Mouse (Mus musculus): Measurements from ENCODE around the gene C1ra. TPM values are rescaled to one million over a fixed set of nuclear protein-coding genes. Genes with fewer than 3 reads are reported as not detected.
A peak's percentile ranks its signal among the peaks of the same experiment; 100 is the strongest.
"Not testable (repeated sequence)": the region's sequence is repeated elsewhere in the genome, so short reads cannot be mapped to it uniquely, and the experiment has no call there.

The C1ra gene
- total RNA-seq, 2 experiments from 2014 or later = 0.66 to 0.82 TPM

DNA sequence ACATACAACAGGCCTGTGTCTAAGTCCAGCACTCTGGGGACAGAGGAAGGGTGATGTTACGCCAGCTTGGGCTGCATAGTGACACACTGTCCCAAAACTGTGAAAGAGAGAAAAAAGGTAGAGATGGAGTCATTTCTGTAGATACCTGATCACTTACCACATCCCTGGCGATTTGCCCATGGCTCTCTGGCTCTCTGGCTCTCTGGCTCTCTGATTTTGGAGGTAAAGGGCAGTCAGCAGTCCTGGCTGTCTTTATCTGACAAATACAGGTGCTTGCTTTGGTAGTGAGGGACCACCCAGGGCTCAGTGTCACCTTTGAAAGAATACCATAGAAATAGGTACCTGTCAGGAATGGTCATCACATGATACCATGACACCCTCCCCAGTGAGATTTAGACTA lies 29.0 kb downstream of the C1ra start:
- DNase-seq (ENCODE audit: extremely low spot score in 1 of 2, low spot score in 1 of 2) = not testable (repeated sequence)

- DNase-seq (ENCODE audit: extremely low spot score in 1 of 2, low spot score in 1 of 2) = peak; percentile 19 to 73
Measured at GRCm38 (mm10) chr6:124542284-124542683, 30.1 kb downstream of the C1ra start, which contains the start of gene C1s1. TSS of gene C1s1 (minus strand) at chr6:124542359.

GRCm38 (mm10) chr6:124544466-124544865 lies 32.3 kb downstream of the C1ra start:
- DNase-seq (ENCODE audit: extremely low spot score in 1 of 2, low spot score in 1 of 2) = peak in 1 of 2 experiments; percentile 8

DNA sequence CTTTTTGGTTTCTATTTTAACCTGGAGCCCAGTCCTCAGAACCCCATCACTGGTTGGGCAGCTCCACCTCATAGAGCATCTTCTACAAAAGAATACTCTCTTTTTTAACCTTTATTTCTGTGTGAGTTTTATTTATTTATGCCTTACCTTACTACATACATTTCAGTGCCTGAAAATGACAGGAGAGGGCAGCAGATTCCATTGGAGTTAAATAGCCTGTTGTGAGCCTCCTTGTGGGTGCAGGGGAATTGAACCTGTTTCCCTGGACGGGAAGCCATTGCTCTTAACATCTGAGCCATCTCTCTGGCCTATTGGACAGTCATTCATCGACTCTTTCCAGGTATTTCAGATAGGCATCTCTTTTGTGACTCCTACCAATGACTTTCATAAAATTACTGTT lies 33.2 kb downstream of the C1ra start:
- no peak for DNase-seq (ENCODE audit: extremely low spot score in 1 of 2, low spot score in 1 of 2)

- DNase-seq (ENCODE audit: extremely low spot score in 1 of 2, low spot score in 1 of 2) = not testable (repeated sequence)
Measured at GRCm38 (mm10) chr6:124547979-124548378, 35.8 kb downstream of the C1ra start.

GRCm38 (mm10) chr6:124549023-124549550 lies 36.9 kb downstream of the C1ra start:
- no peak for DNase-seq (ENCODE audit: extremely low spot score in 1 of 2, low spot score in 1 of 2)

GRCm38 (mm10) chr6:124552766-124553165 lies 40.6 kb downstream of the C1ra start:
- no peak for DNase-seq (ENCODE audit: extremely low spot score in 1 of 2, low spot score in 1 of 2)

DNA sequence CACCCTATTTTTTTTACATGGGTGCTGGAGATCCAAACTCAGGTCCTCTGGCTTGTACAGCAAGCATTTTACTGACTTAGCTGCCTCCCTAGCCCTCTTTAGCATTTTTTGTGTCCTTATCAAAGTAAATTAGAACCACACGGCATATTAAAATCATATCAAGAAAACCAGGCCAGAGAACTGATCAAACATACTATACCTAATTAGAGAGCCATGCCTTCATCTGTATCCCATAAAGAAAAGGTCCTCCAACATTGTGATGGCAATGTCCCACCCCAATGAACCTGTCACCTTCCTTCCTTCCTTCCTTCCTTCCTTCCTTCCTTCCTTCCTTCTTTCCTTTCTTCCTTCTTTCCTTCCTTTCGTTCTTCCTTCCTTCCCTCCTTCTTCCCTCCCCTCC lies 43.8 kb downstream of the C1ra start:
- not testable (repeated sequence) for DNase-seq (ENCODE audit: extremely low spot score in 1 of 2, low spot score in 1 of 2)

DNA sequence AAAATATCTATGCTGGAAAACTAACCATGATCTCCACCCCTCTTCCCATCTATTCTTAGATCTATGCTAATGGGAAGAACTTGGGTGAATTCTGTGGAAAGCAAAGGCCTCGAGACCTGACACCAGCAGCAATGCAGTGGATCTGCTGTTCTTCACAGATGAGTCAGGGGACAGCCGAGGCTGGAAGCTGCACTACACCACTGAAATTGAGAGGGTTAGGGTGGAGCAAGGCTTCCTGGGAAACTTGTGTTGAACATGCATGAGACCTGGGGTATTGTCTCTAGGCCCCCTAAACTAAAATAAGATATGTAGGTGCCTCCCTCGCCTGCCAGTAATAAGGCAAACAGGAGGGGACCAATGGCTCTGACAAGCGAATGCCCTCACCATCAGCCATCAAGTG lies 49.0 kb downstream of the C1ra start:
- DNase-seq (ENCODE audit: extremely low spot score in 1 of 2, low spot score in 1 of 2) = not testable (repeated sequence)

DNA sequence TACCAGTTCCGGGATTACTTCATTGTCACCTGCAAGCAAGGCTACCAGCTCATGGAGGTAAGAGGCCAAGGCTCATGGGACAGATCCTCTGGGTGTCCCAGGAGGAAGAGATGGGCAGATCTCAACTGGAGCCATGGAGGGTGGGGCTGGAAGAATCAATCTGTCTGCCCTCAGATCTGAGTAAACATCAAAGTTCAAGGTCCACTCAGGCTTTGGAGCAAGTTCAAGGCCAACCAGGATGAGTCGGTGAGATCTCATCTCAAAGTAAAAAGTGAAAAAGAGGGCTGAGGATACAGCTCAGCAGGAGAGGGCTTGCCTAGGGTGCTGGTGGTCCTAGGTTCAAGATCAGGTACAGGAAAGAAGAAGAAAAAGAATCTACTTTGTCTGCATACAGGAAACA lies 49.4 kb downstream of the C1ra start:
- not testable (repeated sequence) for DNase-seq (ENCODE audit: extremely low spot score in 1 of 2, low spot score in 1 of 2)

DNA sequence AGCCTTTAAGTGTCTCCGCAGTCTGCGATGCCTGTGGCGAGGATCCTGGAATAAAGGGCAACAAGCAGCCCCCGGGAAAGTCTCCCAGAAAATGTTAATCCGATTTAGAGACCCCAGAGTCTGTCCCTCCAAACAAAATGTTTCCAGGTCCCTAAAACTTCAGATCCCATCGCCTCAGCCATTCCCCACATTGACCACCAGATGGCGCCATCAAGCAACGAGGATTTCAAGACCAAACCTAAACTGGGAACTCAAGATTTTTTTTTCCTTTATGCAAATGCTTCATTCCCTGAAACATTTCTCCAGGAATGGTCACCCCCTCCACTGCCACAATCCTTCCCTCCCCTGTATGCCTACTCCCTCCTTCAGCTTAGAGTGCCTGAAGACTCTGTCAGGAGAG lies 57.8 kb downstream of the C1ra start, which contains the start of gene C1rb:
Gene C1rb, plus strand, starts transcription at position 269 of the 400 bp plus-strand sequence.
- peak; percentile 45 to 75 for DNase-seq (ENCODE audit: extremely low spot score in 1 of 2, low spot score in 1 of 2)

Other genes with a start within 250 kb of the C1ra start
- 1 to 10 TPM in 1 of 2 experiments, under 1 TPM in 1; 0.87 to 2.4 TPM for gene Cd163, start 207.7 kb upstream of the C1ra start, total RNA-seq (2021)
- 10 to 100 TPM; 55.5 to 58.9 TPM for gene Pex5, start 97.3 kb upstream of the C1ra start, total RNA-seq (2021)
- gene Clstn3, start 47.6 kb upstream of the C1ra start, total RNA-seq (2021) = 100 to 1,000 TPM; 278 to 279 TPM
- gene C1rl, start 19.3 kb upstream of the C1ra start, total RNA-seq (2021) = under 1 TPM; 0.28 to 0.42 TPM
- gene C1s1, start 30.0 kb downstream of the C1ra start, total RNA-seq (2021) = 1 to 10 TPM; 1.0 to 1.6 TPM
- gene C1rb, start 57.9 kb downstream of the C1ra start, total RNA-seq (2021) = not detected
- gene C1s2, start 123.7 kb downstream of the C1ra start, total RNA-seq (2021) = under 1 TPM in 1 of 2 experiments, not detected in 1; 0.25 TPM
- gene Lpcat3, start 150.6 kb downstream of the C1ra start, total RNA-seq (2021) = 10 to 100 TPM; 30.9 to 34.0 TPM
- gene Emg1, start 199.8 kb downstream of the C1ra start, total RNA-seq (2021) = 10 to 100 TPM; 51.3 to 54.4 TPM
- gene Phb2, start 199.9 kb downstream of the C1ra start, total RNA-seq (2021) = 100 to 1,000 TPM; 120 to 124 TPM
- 1 to 10 TPM; 2.9 to 4.0 TPM for gene Ptpn6, start 226.3 kb downstream of the C1ra start, total RNA-seq (2021)
- gene Grcc10, start 229.0 kb downstream of the C1ra start, total RNA-seq (2021) = 100 to 1,000 TPM; 350 to 372 TPM
- gene Gm45234, start 243.6 kb downstream of the C1ra start, total RNA-seq (2021) = under 1 TPM in 1 of 2 experiments, not detected in 1; 0.71 TPM
- gene Atn1, start 244.1 kb downstream of the C1ra start, total RNA-seq (2021) = 100 to 1,000 TPM; 134 to 159 TPM